Mouse (Mus musculus) kidney, adult 8-10 months (tissue): ENCODE measurements around the gene Evx1.

Experiments used
- DNase-seq, 2 experiments: peaks; one replicate each; pipeline ENCODE4 v3.0.0; 2022

Gene Evx1

DNA sequence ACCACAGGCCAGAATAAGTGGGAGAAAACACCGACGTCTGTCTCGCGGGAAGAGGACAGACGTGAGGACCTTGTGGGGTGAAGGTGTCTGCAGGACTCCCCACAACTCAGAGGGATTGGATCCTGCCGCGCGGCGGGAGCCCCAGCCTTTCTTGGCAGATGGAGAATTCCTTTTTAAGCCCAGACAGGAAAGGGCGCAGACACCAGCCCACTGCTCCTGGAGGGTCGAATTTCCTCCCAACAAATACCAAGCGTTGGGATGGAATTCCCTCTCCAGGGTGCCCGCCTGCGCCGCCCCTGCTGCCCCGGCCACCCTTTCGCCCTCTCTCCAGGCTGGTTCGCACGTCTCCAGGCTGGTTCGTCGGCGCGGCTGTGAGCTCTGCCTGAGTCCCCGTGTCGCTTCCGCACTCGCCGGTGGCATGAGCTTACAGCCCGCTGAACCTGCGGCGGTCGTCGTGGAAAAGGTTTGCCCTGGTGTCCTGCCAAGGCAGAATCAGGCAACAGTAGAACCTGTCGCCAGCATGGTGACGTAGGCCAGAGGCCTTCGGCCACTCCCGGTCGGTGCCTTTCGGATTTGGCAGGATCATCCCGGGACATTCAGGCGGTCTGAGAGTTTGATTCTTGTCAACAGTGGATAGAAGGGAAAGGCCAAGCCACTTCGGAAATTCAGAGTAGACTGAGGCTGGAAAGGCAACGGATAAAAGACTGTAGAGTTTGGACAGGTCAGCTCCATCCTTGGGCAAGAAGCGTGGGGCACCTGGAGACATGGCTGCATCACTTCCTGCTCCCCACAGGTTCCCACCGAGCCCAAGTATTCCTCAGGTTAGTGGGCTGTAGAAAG is 22.1 kb upstream of the Evx1 start:
- no peak for DNase-seq

- DNase-seq = no peak
These were observed 21.0 kb upstream of the Evx1 start for GRCm38 (mm10) chr6:52292328-52292727.

GRCm38 (mm10) chr6:52294616-52295015 is 18.7 kb upstream of the Evx1 start:
- DNase-seq = peak; percentile 20 to 26

- peak; percentile 52 to 59 for DNase-seq
These were observed 14.8 kb upstream of the Evx1 start for GRCm38 (mm10) chr6:52298511-52298910.

GRCm38 (mm10) chr6:52300806-52301205 is 12.5 kb upstream of the Evx1 start:
- DNase-seq = no peak

DNA sequence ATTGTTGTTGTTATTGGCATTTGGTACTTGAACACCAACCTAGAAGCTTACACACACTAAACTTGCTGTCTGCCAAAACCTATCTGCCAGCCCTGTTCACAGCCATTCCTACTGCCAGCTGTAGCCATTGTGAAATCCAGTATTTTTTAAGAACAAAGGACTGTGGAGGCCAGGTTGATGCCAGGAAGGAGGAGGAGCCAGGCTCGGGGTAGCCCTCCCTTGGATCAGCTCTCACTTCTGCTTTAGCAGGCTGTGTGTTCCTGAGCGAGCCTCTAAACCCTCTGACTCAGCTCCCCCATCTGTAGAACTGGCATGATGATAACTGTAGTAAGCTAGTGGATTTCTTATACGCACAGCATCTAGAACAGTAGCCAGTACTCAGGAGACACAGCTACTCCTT is 9.9 kb upstream of the Evx1 start:
- no peak for DNase-seq

DNA sequence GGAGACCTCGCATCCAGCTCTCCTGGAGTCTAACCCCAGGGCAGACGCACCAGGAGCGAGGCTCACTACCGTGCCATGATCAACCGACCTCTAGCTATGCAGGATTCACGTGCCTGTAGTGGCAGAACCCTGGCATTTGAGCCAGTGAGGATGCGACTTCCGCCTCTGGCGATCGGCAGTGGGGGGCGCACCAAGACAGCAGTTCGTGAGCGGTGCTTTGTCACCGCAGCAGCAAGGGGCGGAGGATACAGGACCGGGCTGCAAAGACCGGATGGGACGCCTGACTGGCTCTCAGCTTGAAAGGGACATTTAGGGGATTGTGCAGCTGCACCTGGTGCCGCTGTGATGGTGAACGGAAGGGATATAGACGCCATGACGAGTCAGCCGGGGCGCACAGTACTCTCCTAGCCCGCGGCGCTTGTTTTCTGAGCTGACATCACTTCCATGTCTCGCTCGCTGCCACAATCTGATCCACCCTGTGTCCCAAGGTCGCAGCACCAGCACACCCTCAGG is 7.4 kb upstream of the Evx1 start:
- DNase-seq = peak; percentile 47 to 64

GRCm38 (mm10) chr6:52309766-52310165 is 3.5 kb upstream of the Evx1 start:
- peak; percentile 53 to 61 for DNase-seq

- DNase-seq = peak; percentile 59 to 72
These were observed 2.9 kb upstream of the Evx1 start for GRCm38 (mm10) chr6:52310366-52310765.

- no peak for DNase-seq
These were observed 1.4 kb upstream of the Evx1 start for GRCm38 (mm10) chr6:52311661-52312557.

- no peak for DNase-seq
These were observed 761 bp upstream of the Evx1 start for GRCm38 (mm10) chr6:52312558-52312915.

- DNase-seq = no peak
These were observed 1.2 kb downstream of the Evx1 start for GRCm38 (mm10) chr6:52314304-52315100.

DNA sequence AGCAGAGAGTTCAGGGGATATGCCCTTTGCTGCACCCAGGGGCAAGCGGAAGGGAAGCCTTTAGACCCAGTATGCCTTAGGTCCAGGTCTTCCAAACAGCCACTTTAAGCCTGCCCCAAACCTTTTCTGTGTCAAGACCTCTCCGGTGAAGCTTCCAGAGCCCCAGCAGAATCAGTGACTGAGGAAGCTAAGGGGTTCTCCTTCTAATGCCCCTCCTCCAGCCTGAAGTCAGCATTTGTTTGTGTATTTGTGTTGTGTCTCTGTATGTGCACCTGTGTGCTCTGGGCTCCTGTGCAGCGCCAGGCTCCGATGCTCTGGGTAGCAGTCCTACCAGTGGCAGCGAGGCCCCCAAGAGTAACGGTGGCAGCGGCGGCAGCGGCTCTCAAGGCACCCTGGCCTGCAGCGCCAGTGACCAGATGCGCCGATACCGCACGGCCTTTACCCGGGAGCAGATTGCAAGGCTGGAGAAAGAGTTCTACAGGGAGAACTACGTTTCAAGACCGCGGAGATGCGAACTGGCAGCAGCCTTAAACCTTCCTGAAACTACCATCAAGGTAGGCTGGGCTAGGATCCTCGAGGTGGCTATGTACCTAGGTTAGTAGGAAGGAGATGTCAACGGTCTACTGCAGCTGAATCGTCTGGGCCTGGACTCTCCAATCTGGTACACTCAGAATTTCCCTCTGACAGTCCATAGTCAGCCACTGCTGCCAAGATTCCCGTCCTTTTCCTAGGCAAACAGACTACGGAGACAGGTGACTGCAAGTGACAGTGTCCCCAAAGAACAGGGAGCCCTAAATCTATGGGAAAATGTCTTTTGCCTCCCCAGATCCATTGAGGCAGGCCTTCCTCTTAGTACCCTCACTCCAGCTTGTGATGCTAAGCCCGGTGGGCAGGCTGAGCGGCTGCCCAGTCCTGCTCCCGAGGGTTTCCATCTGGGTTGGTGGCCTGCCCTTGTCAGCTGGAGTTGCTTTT is 2.4 kb downstream of the Evx1 start:
- DNase-seq = no peak

- no peak for DNase-seq
These were observed 3.3 kb downstream of the Evx1 start for GRCm38 (mm10) chr6:52316413-52317184.

GRCm38 (mm10) chr6:52317461-52318180 is 4.3 kb downstream of the Evx1 start:
- DNase-seq = no peak

GRCm38 (mm10) chr6:52318271-52318670 is 5.0 kb downstream of the Evx1 start:
- DNase-seq = no peak

- DNase-seq = no peak
These were observed 6.8 kb downstream of the Evx1 start for GRCm38 (mm10) chr6:52319956-52320690.

DNA sequence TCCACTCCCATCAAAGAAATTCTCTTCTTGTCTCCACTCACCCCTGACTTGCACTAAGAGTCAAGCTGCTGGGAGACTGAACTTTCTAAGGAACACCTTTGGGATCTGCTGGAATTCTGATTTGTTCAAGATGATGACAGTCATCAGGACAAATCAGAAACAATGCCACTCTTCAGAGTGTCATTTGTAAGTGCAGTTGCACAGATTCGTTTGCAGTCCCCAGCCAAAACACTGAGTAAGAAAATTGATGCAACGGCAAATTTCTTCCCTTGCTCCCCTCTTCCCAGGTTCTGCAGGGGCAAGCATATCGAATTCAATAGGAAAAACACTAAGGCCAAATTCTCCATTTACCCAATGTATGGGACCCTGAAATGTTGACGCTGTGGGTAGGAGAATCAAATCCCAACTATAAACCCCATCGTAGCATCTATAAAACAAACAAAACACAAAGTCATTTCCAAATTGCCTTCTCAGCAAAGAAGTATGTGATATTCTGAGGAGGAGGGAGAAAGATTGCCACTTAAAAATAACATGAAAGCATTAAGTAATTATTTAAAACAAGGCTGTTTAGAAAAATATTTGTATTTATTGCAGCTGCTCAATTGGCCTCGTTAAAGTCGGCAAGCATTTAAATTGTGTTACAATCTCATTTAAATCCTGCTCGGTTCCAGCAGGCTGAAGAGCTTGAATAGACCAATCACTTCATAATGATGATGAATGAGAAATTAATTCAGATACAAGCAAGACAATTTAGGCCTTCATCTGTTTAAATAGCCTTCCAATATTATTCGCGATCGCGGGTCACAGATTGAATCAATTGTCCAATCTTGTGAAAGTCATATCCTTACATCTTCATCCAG is 7.9 kb downstream of the Evx1 start:
- DNase-seq = no peak
